Mouse (Mus musculus) adrenal gland, postnatal 0 days (tissue): ENCODE results near the gene Vmn1r61. TPM values are rescaled to one million over a fixed set of nuclear protein-coding genes. Genes with fewer than 3 reads are reported as not detected.

ENCODE experiments used
- polyA plus RNA-seq: library from polyadenylated mRNA; unstranded; fragments of >200 nt; fragmentation: Nextera tagmentation; extraction: Ambion mirVana; gene quantifications from 2 replicates; pipeline ENCODE4 v1.2.1, GENCODE M21; 2015

The Vmn1r61 gene
- not detected in 2 replicates for polyA plus RNA-seq

DNA sequence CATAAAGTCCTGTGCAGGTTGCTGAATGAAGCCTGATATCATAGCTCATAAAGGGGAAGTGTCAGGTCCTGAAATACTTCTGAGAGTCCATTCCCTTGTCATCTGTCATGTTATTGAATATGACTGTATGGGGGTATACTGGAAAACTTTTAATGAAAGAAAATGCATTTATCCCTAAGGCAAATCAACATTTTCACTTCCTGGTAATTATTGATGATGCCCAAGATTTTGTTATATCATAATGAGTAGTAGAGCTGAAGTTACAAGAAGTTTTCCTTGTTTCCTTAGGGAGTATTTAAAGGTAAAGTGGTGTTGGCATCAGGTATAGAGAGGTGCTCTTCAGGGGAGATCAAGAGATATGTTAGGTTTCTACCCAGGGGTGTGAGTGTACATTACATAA is at the start of gene Vmn1r61:
Gene Vmn1r61 (minus strand): TSS at position 101 of the 400 bp plus-strand sequence.

Other genes with a start within 250 kb of the Vmn1r61 start
- not detected in 2 replicates for gene Vmn1r58, start 199.9 kb downstream of the Vmn1r61 start, polyA plus RNA-seq
- gene Vmn1r59, start 156.5 kb downstream of the Vmn1r61 start, polyA plus RNA-seq, result not detected in 2 replicates
- not detected in 2 replicates for gene Vmn2r28, start 119.3 kb downstream of the Vmn1r61 start, polyA plus RNA-seq
- not detected in 2 replicates for gene Vmn1r60, start 66.0 kb downstream of the Vmn1r61 start, polyA plus RNA-seq
- gene Vmn1r62, start 60.3 kb upstream of the Vmn1r61 start, polyA plus RNA-seq, result not detected in 2 replicates
- not detected in 2 replicates for gene Vmn1r63, start 192.2 kb upstream of the Vmn1r61 start, polyA plus RNA-seq